Mouse (Mus musculus): ENCODE data around the gene Zkscan5. TPM values are rescaled to one million over a fixed set of nuclear protein-coding genes. Genes with fewer than 3 reads are reported as not detected.

Zkscan5 gene
- polyA plus RNA-seq, 1 experiment, result 20.3 TPM

DNA sequence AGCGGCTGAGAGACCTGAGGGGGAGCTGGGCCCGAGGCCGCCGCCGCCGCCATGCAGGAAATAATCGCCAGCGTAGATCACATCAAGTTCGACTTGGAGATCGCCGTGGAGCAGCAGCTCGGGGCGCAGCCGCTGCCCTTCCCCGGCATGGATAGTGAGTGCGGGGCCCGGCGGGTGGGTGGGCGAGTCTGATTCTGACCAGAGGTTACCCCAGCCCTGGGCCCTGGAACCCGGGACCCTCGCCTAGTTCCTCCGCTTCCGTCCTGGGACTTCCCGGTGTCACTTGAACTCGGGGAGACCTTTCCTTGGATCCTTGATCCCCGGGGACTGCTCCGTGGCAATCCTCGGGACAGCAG, 37.1 kb upstream of the Zkscan5 start:
- H3K27me3 ChIP-seq (ENCODE audit: control insufficient read depth, insufficient read depth, low read length, poor library complexity, severe bottlenecking), result no peaks in the 10 kb centered on the region
- peaks cover 3% of the 10 kb centered on the region for H3K4me1 ChIP-seq (ENCODE audit: control insufficient read depth, insufficient read depth, low read length)
- H3K27ac ChIP-seq (ENCODE audit: insufficient read depth, low read length), result peak overlapping the region; percentile 7; the same call in 1 of the 2 replicates
- H3K4me3 ChIP-seq (ENCODE audit: low read depth, low read length), result peak overlapping the region; percentile 100
- peaks cover 9% of the 10 kb centered on the region; the same call in 1 of the 2 replicates for H3K36me3 ChIP-seq (ENCODE audit: control insufficient read depth, insufficient read depth, low read length, poor library complexity, severe bottlenecking)
- TF ChIP-seq POLR2A (IDR thresholded peaks at IDR 0.05; ENCODE audit: insufficient read depth, low read length), result no peak
- no peak for TF ChIP-seq CTCF (IDR thresholded peaks at IDR 0.05; ENCODE audit: low read depth, low read length)
- no peak for TF ChIP-seq EP300 (IDR thresholded peaks at IDR 0.05; ENCODE audit: insufficient read depth, low read depth, low read length)
- H3K9ac ChIP-seq (ENCODE audit: low read depth, poor library complexity, severe bottlenecking), result peak overlapping the region; percentile 95
- no peaks in the 10 kb centered on the region for H3K9me3 ChIP-seq (replicated peaks; ENCODE audit: control insufficient read depth, insufficient read depth, low read length, poor library complexity, severe bottlenecking)

DNA sequence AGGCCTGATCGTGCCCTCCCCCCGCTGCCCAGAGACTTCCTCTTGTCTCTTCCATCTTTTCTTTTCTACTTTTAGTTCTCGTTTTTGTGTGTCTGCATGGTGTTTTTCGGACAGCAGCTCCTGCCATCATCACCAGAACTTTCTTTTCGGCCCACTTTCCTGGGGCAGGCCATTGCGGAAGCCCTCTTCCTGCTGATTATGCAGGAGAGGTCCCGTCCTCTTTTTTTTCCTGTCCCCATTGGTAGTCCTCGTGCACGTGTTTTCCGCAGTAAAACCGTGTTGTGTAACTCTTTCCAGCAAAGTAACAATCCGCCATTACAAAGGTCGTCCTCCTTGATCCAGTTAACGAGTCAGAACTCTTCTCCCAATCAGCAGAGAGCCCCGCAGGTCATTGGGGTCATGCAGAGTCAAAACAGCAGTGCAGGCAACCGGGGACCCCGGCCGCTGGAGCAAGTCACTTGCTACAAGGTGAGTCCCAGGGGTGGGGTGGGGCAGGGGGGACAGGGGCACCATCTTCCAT, 25.8 kb upstream of the Zkscan5 start:
- H3K4me3 ChIP-seq (ENCODE audit: low read depth, low read length), result no peak overlapping the region
- TF ChIP-seq POLR2A (IDR thresholded peaks at IDR 0.05; ENCODE audit: insufficient read depth, low read length), result no peak
- no peak for TF ChIP-seq EP300 (IDR thresholded peaks at IDR 0.05; ENCODE audit: insufficient read depth, low read depth, low read length)
- no peak for TF ChIP-seq CTCF (IDR thresholded peaks at IDR 0.05; ENCODE audit: low read depth, low read length)
- no peaks in the 10 kb centered on the region for H3K4me1 ChIP-seq (ENCODE audit: control insufficient read depth, insufficient read depth, low read length)
- peaks cover 57% of the 10 kb centered on the region for H3K36me3 ChIP-seq (ENCODE audit: control insufficient read depth, insufficient read depth, low read length, poor library complexity, severe bottlenecking)
- no peaks in the 10 kb centered on the region for H3K9me3 ChIP-seq (replicated peaks; ENCODE audit: control insufficient read depth, insufficient read depth, low read length, poor library complexity, severe bottlenecking)
- no peak overlapping the region for H3K27ac ChIP-seq (ENCODE audit: insufficient read depth, low read length)
- H3K9ac ChIP-seq (ENCODE audit: low read depth, poor library complexity, severe bottlenecking), result no peak overlapping the region
- no peaks in the 10 kb centered on the region for H3K27me3 ChIP-seq (ENCODE audit: control insufficient read depth, insufficient read depth, low read length, poor library complexity, severe bottlenecking)

DNA sequence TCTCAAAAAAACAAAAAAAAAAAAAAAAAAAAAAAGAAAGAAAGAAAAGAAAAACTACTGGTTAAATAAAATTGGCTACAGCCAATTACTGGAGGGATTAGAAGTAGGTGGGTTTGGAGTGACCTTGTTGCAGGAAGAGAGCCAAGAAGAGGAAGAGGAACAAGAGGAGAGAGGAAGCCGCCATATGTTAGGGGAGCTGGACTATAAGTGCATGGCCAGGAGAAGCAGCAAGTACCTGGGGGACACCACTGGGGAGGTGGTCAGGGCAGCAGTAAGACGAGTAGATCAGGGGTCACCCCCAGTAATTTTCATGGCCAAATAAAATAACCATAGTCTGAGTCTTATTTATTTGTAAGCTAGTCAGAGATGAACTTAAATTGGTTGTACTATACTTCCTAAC, 19.1 kb upstream of the Zkscan5 start:
- Histone ChIP-seq H3K9me3 (replicated peaks; ENCODE audit: control insufficient read depth, insufficient read depth, low read length, poor library complexity, severe bottlenecking) (no peaks in the 10 kb centered on the region), H3K4me1 (ENCODE audit: control insufficient read depth, insufficient read depth, low read length) (no peaks in the 10 kb centered on the region), H3K4me3 (ENCODE audit: low read depth, low read length) (no peak overlapping the region), H3K36me3 (ENCODE audit: control insufficient read depth, insufficient read depth, low read length, poor library complexity, severe bottlenecking) (peaks cover 58% of the 10 kb centered on the region), H3K27ac (ENCODE audit: insufficient read depth, low read length) (no peak overlapping the region), H3K9ac (ENCODE audit: low read depth, poor library complexity, severe bottlenecking) (no peak overlapping the region), H3K27me3 (ENCODE audit: control insufficient read depth, insufficient read depth, low read length, poor library complexity, severe bottlenecking) (no peaks in the 10 kb centered on the region)
- TF ChIP-seq EP300 (IDR thresholded peaks at IDR 0.05; ENCODE audit: insufficient read depth, low read depth, low read length), result no peak
- TF ChIP-seq POLR2A (IDR thresholded peaks at IDR 0.05; ENCODE audit: insufficient read depth, low read length), result no peak
- TF ChIP-seq CTCF (IDR thresholded peaks at IDR 0.05; ENCODE audit: low read depth, low read length), result no peak

DNA sequence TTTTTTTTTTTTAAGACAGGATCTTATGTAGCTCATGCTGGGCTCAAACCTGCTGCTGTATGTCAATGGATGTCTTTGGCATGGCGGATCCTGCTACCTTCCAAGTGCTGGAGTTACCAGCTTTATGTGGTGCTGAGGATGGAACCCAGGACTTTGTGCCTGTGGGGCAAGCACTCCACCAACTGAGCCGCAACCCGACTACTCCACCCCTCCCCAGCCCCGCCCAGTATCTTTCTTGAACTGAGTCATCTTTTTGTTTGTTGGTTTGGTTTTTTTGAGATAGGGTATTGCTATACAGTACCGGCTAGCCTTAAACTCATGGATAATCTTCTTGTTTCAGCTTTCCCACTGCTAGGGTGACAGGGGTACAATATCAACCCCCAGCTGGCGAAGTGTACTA, 14.9 kb upstream of the Zkscan5 start:
- H3K4me1 ChIP-seq (ENCODE audit: control insufficient read depth, insufficient read depth, low read length), result no peaks in the 10 kb centered on the region
- no peak overlapping the region for H3K27ac ChIP-seq (ENCODE audit: insufficient read depth, low read length)
- peaks cover 30% of the 10 kb centered on the region for H3K36me3 ChIP-seq (ENCODE audit: control insufficient read depth, insufficient read depth, low read length, poor library complexity, severe bottlenecking)
- H3K27me3 ChIP-seq (ENCODE audit: control insufficient read depth, insufficient read depth, low read length, poor library complexity, severe bottlenecking), result no peaks in the 10 kb centered on the region
- H3K9me3 ChIP-seq (replicated peaks; ENCODE audit: control insufficient read depth, insufficient read depth, low read length, poor library complexity, severe bottlenecking), result no peaks in the 10 kb centered on the region
- no peak overlapping the region for H3K4me3 ChIP-seq (ENCODE audit: low read depth, low read length)
- TF ChIP-seq CTCF (IDR thresholded peaks at IDR 0.05; ENCODE audit: low read depth, low read length) (no peak), POLR2A (IDR thresholded peaks at IDR 0.05; ENCODE audit: insufficient read depth, low read length) (no peak), EP300 (IDR thresholded peaks at IDR 0.05; ENCODE audit: insufficient read depth, low read depth, low read length) (no peak)
- no peak overlapping the region for H3K9ac ChIP-seq (ENCODE audit: low read depth, poor library complexity, severe bottlenecking)

DNA sequence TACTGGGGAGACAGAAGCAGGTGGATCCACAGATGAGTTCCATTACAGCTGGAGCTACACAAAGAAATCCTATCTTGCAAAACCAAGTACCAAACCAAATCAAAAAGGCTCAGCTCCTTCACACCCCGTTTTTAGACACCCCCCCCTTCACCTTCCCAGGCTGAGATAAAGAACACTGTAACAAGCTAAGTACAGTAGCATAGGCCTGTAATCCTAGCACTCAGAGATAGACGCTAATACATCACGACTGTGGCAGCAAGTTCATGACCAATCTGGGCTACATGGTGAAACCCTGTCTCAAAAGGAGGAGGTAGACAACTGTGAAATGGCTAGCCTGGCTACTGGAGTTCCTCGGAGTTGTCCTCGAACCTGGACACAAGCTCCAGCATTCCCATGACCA, 14.0 kb upstream of the Zkscan5 start:
- Histone ChIP-seq H3K4me3 (ENCODE audit: low read depth, low read length) (peak overlapping the region; percentile 96), H3K9me3 (replicated peaks; ENCODE audit: control insufficient read depth, insufficient read depth, low read length, poor library complexity, severe bottlenecking) (no peaks in the 10 kb centered on the region), H3K36me3 (ENCODE audit: control insufficient read depth, insufficient read depth, low read length, poor library complexity, severe bottlenecking) (peaks cover 27% of the 10 kb centered on the region), H3K27me3 (ENCODE audit: control insufficient read depth, insufficient read depth, low read length, poor library complexity, severe bottlenecking) (no peaks in the 10 kb centered on the region), H3K4me1 (ENCODE audit: control insufficient read depth, insufficient read depth, low read length) (no peaks in the 10 kb centered on the region), H3K9ac (ENCODE audit: low read depth, poor library complexity, severe bottlenecking) (peak overlapping the region; percentile 85), H3K27ac (ENCODE audit: insufficient read depth, low read length) (no peak overlapping the region)
- TF ChIP-seq CTCF (IDR thresholded peaks at IDR 0.05; ENCODE audit: low read depth, low read length) (no peak), POLR2A (IDR thresholded peaks at IDR 0.05; ENCODE audit: insufficient read depth, low read length) (no peak), EP300 (IDR thresholded peaks at IDR 0.05; ENCODE audit: insufficient read depth, low read depth, low read length) (no peak)

DNA sequence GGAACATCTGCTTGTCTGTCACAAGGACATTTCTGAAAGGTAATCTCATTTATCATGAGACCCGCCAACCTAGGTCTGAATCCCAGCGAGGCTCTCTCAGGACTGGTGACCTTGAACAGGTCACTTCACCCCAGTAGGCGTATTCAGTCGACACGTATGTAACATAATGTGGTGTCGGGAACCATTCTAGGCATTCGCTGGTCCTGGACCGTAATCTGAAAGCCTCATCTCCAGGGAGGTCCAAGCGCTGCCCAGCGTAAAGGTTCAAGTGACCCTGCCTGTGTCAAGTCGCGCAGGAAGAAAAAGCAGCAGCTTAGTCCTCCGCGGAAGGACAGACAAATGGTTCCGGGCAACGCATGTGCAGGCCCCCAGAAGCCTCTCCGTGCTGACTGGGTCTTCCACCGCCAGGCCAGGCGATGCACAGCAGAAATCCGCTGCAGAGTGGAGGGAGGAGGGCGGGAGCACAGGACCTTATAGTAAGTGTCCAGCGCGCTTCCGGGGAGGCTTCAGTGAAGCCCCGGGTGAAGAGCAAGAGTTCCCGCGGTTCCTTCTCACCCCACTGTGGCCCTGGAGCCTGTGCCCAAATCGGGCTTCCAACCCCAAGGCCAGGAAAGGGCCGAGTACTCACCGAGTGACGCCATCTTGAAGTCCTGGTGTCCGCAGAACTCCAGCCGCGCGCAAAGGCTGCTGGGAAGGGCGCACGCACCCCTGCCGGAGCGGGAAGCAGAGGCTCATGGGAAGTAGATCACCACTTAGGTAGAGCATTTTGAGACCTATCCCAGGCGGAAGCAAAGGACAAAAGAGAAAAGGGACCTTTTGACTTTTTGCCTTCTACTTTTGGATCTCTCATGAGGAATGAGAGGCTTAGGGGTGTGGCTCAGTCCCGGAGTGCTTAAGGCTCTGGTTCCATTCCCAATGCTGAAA, 13.2 kb upstream of the Zkscan5 start:
- TF ChIP-seq POLR2A (IDR thresholded peaks at IDR 0.05; ENCODE audit: insufficient read depth, low read length), result peak; percentile 80
- peak; percentile 26; the same call in 1 of the 2 replicates for TF ChIP-seq EP300 (IDR thresholded peaks at IDR 0.05; ENCODE audit: insufficient read depth, low read depth, low read length)
- no peak for TF ChIP-seq CTCF (IDR thresholded peaks at IDR 0.05; ENCODE audit: low read depth, low read length)
- H3K4me1 ChIP-seq (ENCODE audit: control insufficient read depth, insufficient read depth, low read length), result no peaks in the 10 kb centered on the region
- H3K4me3 ChIP-seq (ENCODE audit: low read depth, low read length), result peak overlapping the region; percentile 96
- H3K27me3 ChIP-seq (ENCODE audit: control insufficient read depth, insufficient read depth, low read length, poor library complexity, severe bottlenecking), result no peaks in the 10 kb centered on the region
- peaks cover 22% of the 10 kb centered on the region for H3K36me3 ChIP-seq (ENCODE audit: control insufficient read depth, insufficient read depth, low read length, poor library complexity, severe bottlenecking)
- H3K9ac ChIP-seq (ENCODE audit: low read depth, poor library complexity, severe bottlenecking), result peak overlapping the region; percentile 85
- peak overlapping the region; percentile 94 for H3K27ac ChIP-seq (ENCODE audit: insufficient read depth, low read length)
- H3K9me3 ChIP-seq (replicated peaks; ENCODE audit: control insufficient read depth, insufficient read depth, low read length, poor library complexity, severe bottlenecking), result no peaks in the 10 kb centered on the region

All from ES-Bruce4 (cell line).